Mouse (Mus musculus) B cell, adult (primary cell): ENCODE results near the gene Hist1h2bg. TPM values are rescaled to one million over a fixed set of nuclear protein-coding genes. Genes with fewer than 3 reads are reported as not detected.

Experiments used
- total RNA-seq: library from RNA; stranded (reverse); gene quantifications from 4 replicates; pipeline ENCODE4 v1.2.4, GENCODE M21; 2023; ENCODE audit not compliant: inconsistent age

Gene Hist1h2bg
- total RNA-seq, 1 experiment from 2014 or later, result 504 TPM

Other genes starting within 250 kb of the Hist1h2bg start
- gene Zfp322a, start 202.2 kb upstream of the Hist1h2bg start, total RNA-seq, result 16.9 to 17.9 TPM (median 17.5 TPM) in 4 replicates
- 17.4 to 19.6 TPM (median 18.5 TPM) in 4 replicates for gene Abt1, start 147.5 kb upstream of the Hist1h2bg start, total RNA-seq
- gene Btn1a1, start 105.5 kb upstream of the Hist1h2bg start, total RNA-seq, result not detected in 4 replicates
- gene Btn2a2, start 82.5 kb upstream of the Hist1h2bg start, total RNA-seq, result 0.61 to 1.7 TPM (median 1.6 TPM) in 3 of 4 replicates, not detected in the other
- gene Hist1h4h, start 40.3 kb upstream of the Hist1h2bg start, total RNA-seq, result 380 to 493 TPM (median 419 TPM) in 4 replicates
- gene Hist1h2af, start 37.5 kb upstream of the Hist1h2bg start, total RNA-seq, result 18.4 to 42.2 TPM (median 32.0 TPM) in 4 replicates
- 5.1 to 15.0 TPM (median 8.0 TPM) in 4 replicates for gene Hist1h3g, start 36.0 kb upstream of the Hist1h2bg start, total RNA-seq
- gene Hist1h2bh, start 28.0 kb upstream of the Hist1h2bg start, total RNA-seq, result 11.3 to 16.6 TPM (median 13.7 TPM) in 4 replicates
- 123 to 144 TPM (median 124 TPM) in 4 replicates for gene Hist1h3f, start 27.3 kb upstream of the Hist1h2bg start, total RNA-seq
- 90.4 to 98.1 TPM (median 92.8 TPM) in 4 replicates for gene Hist1h4f, start 19.7 kb upstream of the Hist1h2bg start, total RNA-seq
- gene Hist1h1d, start 18.1 kb upstream of the Hist1h2bg start, total RNA-seq, result 25.4 to 29.9 TPM (median 27.1 TPM) in 4 replicates
- 304 to 393 TPM (median 327 TPM) in 4 replicates for gene Hist1h3e, start 9.0 kb upstream of the Hist1h2bg start, total RNA-seq
- 14.4 to 36.0 TPM (median 25.7 TPM) in 4 replicates for gene Hist1h2ae, start 176 bp upstream of the Hist1h2bg start, total RNA-seq
- gene Hist1h2bf, start 2.8 kb downstream of the Hist1h2bg start, total RNA-seq, result 216 to 268 TPM (median 252 TPM) in 4 replicates
- gene Hist1h2ad, start 3.0 kb downstream of the Hist1h2bg start, total RNA-seq, result 41.9 to 71.0 TPM (median 49.4 TPM) in 4 replicates
- 32.2 to 49.8 TPM (median 35.5 TPM) in 4 replicates for gene Hist1h3d, start 4.4 kb downstream of the Hist1h2bg start, total RNA-seq
- 154 to 204 TPM (median 177 TPM) in 4 replicates for gene Hist1h4d, start 10.2 kb downstream of the Hist1h2bg start, total RNA-seq
- gene Hist1h2be, start 49.7 kb downstream of the Hist1h2bg start, total RNA-seq, result 30.3 to 38.2 TPM (median 33.1 TPM) in 4 replicates
- 319 to 416 TPM (median 354 TPM) in 4 replicates for gene Hist1h1e, start 51.2 kb downstream of the Hist1h2bg start, total RNA-seq
- gene Hist1h2ac, start 112.6 kb downstream of the Hist1h2bg start, total RNA-seq, result 10.0 to 14.4 TPM (median 11.1 TPM) in 4 replicates
- 19.7 to 31.0 TPM (median 21.7 TPM) in 4 replicates for gene Hist1h2bc, start 112.8 kb downstream of the Hist1h2bg start, total RNA-seq
- 0.77 to 1.4 TPM (median 1.1 TPM) in 3 of 4 replicates, not detected in the other for gene Hist1h1t, start 124.4 kb downstream of the Hist1h2bg start, total RNA-seq
- 186 to 254 TPM (median 213 TPM) in 4 replicates for gene Hist1h4c, start 127.1 kb downstream of the Hist1h2bg start, total RNA-seq
- gene Hfe, start 139.5 kb downstream of the Hist1h2bg start, total RNA-seq, result 0.69 to 2.2 TPM (median 1.4 TPM) in 4 replicates
- gene Hist1h1c, start 167.4 kb downstream of the Hist1h2bg start, total RNA-seq, result 908 to 1,217 TPM (median 961 TPM) in 4 replicates
- gene Hist1h3c, start 174.2 kb downstream of the Hist1h2bg start, total RNA-seq, result 12.3 to 17.5 TPM (median 15.7 TPM) in 4 replicates
- gene Hist1h2bb, start 175.3 kb downstream of the Hist1h2bg start, total RNA-seq, result 71.4 to 93.9 TPM (median 80.8 TPM) in 4 replicates
- 70.2 to 102 TPM (median 85.3 TPM) in 4 replicates for gene Hist1h2ab, start 179.7 kb downstream of the Hist1h2bg start, total RNA-seq
- 58.2 to 88.1 TPM (median 67.4 TPM) in 4 replicates for gene Hist1h3b, start 180.9 kb downstream of the Hist1h2bg start, total RNA-seq
- 102 to 129 TPM (median 105 TPM) in 4 replicates for gene Hist1h4b, start 185.6 kb downstream of the Hist1h2bg start, total RNA-seq
- 166 to 182 TPM (median 176 TPM) in 4 replicates for gene Hist1h4a, start 189.8 kb downstream of the Hist1h2bg start, total RNA-seq
- gene Hist1h3a, start 191.0 kb downstream of the Hist1h2bg start, total RNA-seq, result 384 to 431 TPM (median 397 TPM) in 4 replicates
- 34.9 to 57.5 TPM (median 37.6 TPM) in 4 replicates for gene Hist1h1a, start 192.3 kb downstream of the Hist1h2bg start, total RNA-seq
- not detected in 4 replicates for gene Trim38, start 198.5 kb downstream of the Hist1h2bg start, total RNA-seq
- gene Slc17a2, start 235.6 kb downstream of the Hist1h2bg start, total RNA-seq, result not detected in 4 replicates